Mouse (Mus musculus): Measurements from ENCODE around the gene Ccdc57. TPM values are rescaled to one million over a fixed set of nuclear protein-coding genes. Genes with fewer than 3 reads are reported as not detected.
A peak's percentile ranks its signal among the peaks of the same experiment; 100 is the strongest.

Ccdc57 gene
- polyA plus RNA-seq, 1 experiment from 2014 or later: 1.6 TPM

GRCm38 (mm10) chr11:120853158-120853557 lies 79.5 kb downstream of the Ccdc57 start:
- H3K4me3 ChIP-seq (ENCODE audit: low read depth, low read length): no peak overlapping the region
- H3K4me1 ChIP-seq (ENCODE audit: control insufficient read depth, low read depth, low read length): peaks cover 26% of the 10 kb centered on the region
- no peak overlapping the region for H3K9ac ChIP-seq (ENCODE audit: low read depth, low read length)
- no peaks in the 10 kb centered on the region for H3K27me3 ChIP-seq (ENCODE audit: control insufficient read depth, insufficient read depth, low read depth, low read length)
- no peaks in the 10 kb centered on the region for H3K36me3 ChIP-seq (ENCODE audit: control insufficient read depth, insufficient read depth)
- H3K9me3 ChIP-seq (replicated peaks; ENCODE audit: control insufficient read depth, low read length): no peaks in the 10 kb centered on the region
- WGBS (ENCODE audit: insufficient replicate concordance): 96% methylated on average over 4 of the region's 4 CpGs
- ATAC-seq (ENCODE audit: low read depth): no peak
- H3K27ac ChIP-seq (ENCODE audit: low read length): no peak overlapping the region
- H3K4me2 ChIP-seq (ENCODE audit: low read depth, low read length): no peak overlapping the region

DNA sequence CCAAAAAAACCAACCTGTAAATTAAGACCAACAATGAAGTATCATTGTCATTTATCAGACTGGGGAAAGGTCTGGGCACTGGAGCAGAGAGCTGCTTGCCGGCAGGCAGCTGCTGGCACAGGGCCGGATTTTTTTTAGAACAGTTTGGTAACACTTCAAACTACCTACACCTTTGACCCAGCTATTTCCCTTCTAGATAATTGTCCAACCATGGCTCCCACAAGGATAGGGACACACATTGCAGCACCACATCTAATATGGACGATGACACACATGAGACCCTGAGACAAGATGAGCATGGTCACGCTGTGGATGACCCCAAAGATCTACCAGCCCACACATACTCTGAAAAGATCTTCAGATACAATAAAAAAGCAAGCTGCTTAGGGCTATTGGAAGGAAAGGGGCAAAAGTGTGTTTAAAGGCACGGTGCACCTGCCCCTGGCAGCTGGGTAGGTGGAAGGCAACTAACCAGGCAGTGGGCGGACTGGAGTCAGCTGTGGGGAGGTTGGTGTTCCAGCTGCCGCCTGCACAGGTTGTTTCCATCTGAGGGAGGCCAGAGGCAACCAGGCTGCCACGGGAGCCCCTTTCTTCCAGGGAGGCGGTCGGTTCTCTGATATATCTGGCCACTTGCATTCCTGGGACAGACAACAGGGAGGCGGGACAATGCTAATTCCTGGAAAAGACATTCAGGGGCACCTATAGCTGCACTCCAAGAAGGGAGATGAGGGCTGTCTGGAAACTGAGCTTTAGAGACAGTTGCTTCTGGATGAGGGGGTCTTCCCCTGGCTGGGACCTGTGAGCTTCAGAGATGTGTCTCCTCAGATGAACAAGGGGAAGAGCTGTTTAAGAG lies 80.4 kb downstream of the Ccdc57 start:
- WGBS (ENCODE audit: insufficient replicate concordance): 67% methylated on average over 11 of the region's 11 CpGs
- H3K27me3 ChIP-seq (ENCODE audit: control insufficient read depth, insufficient read depth, low read depth, low read length): no peaks in the 10 kb centered on the region
- H3K4me3 ChIP-seq (ENCODE audit: low read depth, low read length): no peak overlapping the region
- no peak overlapping the region for H3K4me2 ChIP-seq (ENCODE audit: low read depth, low read length)
- ATAC-seq (ENCODE audit: low read depth): peak; percentile 55
- H3K4me1 ChIP-seq (ENCODE audit: control insufficient read depth, low read depth, low read length): peaks cover 26% of the 10 kb centered on the region
- no peaks in the 10 kb centered on the region for H3K9me3 ChIP-seq (replicated peaks; ENCODE audit: control insufficient read depth, low read length)
- H3K9ac ChIP-seq (ENCODE audit: low read depth, low read length): no peak overlapping the region
- no peaks in the 10 kb centered on the region for H3K36me3 ChIP-seq (ENCODE audit: control insufficient read depth, insufficient read depth)
- H3K27ac ChIP-seq (ENCODE audit: low read length): no peak overlapping the region

DNA sequence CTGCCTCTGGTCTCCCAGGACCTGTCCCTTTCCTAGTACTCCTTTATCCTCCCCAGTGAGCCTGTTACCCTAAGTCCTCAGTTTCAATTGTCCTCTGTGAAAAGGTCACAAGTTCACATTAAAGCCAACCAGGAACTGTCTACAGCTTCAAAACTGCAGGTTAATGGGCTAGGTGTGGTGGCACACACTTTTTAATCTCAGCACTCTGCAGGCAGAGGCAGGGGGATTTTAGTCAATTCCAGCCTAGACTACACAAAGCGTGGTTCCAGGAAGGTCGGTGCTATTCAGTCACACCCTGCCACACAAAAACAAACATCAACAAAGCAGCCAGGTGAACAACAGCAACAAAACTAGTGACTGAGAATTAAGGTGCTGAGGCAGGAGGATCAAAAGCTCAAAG lies 81.1 kb downstream of the Ccdc57 start:
- no peak overlapping the region for H3K9ac ChIP-seq (ENCODE audit: low read depth, low read length)
- no peaks in the 10 kb centered on the region for H3K27me3 ChIP-seq (ENCODE audit: control insufficient read depth, insufficient read depth, low read depth, low read length)
- no peak overlapping the region for H3K4me2 ChIP-seq (ENCODE audit: low read depth, low read length)
- 65% methylated on average over 2 of the region's 2 CpGs for WGBS (ENCODE audit: insufficient replicate concordance)
- no peak for ATAC-seq (ENCODE audit: low read depth)
- no peak overlapping the region for H3K4me3 ChIP-seq (ENCODE audit: low read depth, low read length)
- H3K9me3 ChIP-seq (replicated peaks; ENCODE audit: control insufficient read depth, low read length): no peaks in the 10 kb centered on the region
- no peaks in the 10 kb centered on the region for H3K36me3 ChIP-seq (ENCODE audit: control insufficient read depth, insufficient read depth)
- peaks cover 26% of the 10 kb centered on the region for H3K4me1 ChIP-seq (ENCODE audit: control insufficient read depth, low read depth, low read length)
- no peak overlapping the region for H3K27ac ChIP-seq (ENCODE audit: low read length)

DNA sequence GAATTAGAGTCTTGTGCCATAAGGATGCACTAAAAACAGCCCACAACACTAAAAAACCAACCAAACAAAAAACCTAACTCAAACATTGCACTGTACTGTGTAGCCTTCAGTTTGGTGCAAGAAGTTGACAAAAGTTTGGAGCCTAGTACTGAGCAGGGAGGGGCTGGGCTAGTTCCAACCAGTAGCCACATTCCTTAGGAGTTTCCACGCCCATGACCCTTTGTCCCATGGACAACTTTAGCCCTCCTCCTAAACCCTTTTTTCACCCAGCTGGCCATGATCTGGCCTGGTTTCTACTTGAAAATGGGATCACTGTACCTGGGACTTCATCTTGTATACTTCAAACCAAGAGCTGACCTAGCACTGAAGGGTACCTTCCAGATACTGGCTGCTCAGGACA lies 81.5 kb downstream of the Ccdc57 start:
- no peak overlapping the region for H3K27ac ChIP-seq (ENCODE audit: low read length)
- H3K9ac ChIP-seq (ENCODE audit: low read depth, low read length): peak overlapping the region; percentile 18; the same call in 1 of the 2 replicates
- no peak for ATAC-seq (ENCODE audit: low read depth)

GRCm38 (mm10) chr11:120850331-120851030 lies 82.2 kb downstream of the Ccdc57 start:
- ATAC-seq (ENCODE audit: low read depth): peak; percentile 57
- Histone ChIP-seq H3K9me3 (replicated peaks; ENCODE audit: control insufficient read depth, low read length) (no peaks in the 10 kb centered on the region), H3K27ac (ENCODE audit: low read length) (no peak overlapping the region), H3K36me3 (ENCODE audit: control insufficient read depth, insufficient read depth) (no peaks in the 10 kb centered on the region), H3K4me1 (ENCODE audit: control insufficient read depth, low read depth, low read length) (peaks cover 21% of the 10 kb centered on the region), H3K27me3 (ENCODE audit: control insufficient read depth, insufficient read depth, low read depth, low read length) (no peaks in the 10 kb centered on the region), H3K9ac (ENCODE audit: low read depth, low read length) (no peak overlapping the region), H3K4me3 (ENCODE audit: low read depth, low read length) (no peak overlapping the region), H3K4me2 (ENCODE audit: low read depth, low read length) (no peak overlapping the region)
- WGBS (ENCODE audit: insufficient replicate concordance): 37% methylated on average over 2 of the region's 2 CpGs

More for the DNA sequence above, 81.5 kb downstream of the Ccdc57 start:
- Histone ChIP-seq H3K4me3 (ENCODE audit: low read depth, low read length) (no peak overlapping the region), H3K9me3 (replicated peaks; ENCODE audit: control insufficient read depth, low read length) (no peaks in the 10 kb centered on the region), H3K4me1 (ENCODE audit: control insufficient read depth, low read depth, low read length) (peaks cover 23% of the 10 kb centered on the region), H3K4me2 (ENCODE audit: low read depth, low read length) (no peak overlapping the region), H3K27me3 (ENCODE audit: control insufficient read depth, insufficient read depth, low read depth, low read length) (no peaks in the 10 kb centered on the region), H3K36me3 (ENCODE audit: control insufficient read depth, insufficient read depth) (no peaks in the 10 kb centered on the region)
- WGBS (ENCODE audit: insufficient replicate concordance): 50% methylated on average over 1 of the region's 1 CpGs

DNA sequence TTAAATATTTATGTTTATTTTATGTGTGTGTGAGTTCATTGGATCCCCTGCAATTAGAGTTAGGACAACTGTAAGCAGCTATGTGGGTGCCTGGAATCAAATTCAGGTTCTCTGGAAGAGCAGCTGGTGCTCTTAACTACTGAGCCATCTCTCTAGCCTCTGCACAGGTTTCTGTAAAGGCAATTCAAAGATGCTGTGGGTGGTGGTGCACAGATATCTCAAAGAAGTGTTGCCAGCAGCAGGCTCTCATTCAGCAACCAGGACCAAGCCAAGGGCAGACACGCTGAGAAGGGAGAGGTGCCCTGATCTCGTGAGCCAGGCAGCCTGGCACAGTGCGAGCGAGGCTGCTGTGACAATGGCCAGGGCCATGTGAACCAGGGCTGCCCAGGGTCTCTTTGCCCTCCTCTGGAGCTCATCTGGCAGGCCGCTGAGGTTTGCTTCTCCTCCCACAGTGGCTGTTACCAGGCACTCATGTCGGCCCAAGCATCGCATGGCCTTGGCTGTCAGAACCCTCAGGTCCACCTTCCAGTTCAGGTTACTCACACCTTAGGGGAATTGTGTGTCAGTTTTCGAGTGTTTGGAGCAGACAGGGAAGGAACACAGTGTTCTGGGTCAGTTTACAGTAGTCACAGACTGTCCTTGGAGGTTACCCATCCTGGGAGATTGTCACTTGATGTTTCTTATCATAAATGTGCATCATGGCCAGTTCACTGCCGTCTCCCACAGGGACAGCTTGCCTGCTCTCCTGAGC lies 85.8 kb downstream of the Ccdc57 start:
- 76% methylated on average over 9 of the region's 9 CpGs for WGBS (ENCODE audit: insufficient replicate concordance)

DNA sequence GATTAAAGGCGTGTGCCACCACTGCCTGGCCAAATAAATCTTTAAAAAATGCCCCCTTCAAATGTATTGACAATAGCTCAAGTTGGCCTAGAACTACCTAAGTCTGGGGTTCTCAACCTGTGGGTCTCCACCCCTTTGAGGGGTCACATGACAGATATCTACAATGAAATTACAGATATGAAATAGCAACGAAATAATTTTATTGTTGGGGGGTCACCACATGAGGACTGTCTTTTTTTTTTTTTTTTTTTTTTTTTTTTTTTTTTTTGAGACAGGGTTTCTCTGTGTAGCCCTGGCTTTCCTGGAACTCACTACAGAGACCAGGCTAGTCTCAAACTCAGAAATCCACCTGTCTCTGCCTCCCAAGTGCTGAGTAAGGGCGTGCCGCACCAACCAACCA lies 88.3 kb downstream of the Ccdc57 start:
- no peak overlapping the region for H3K9ac ChIP-seq (ENCODE audit: low read depth, low read length)
- peaks cover 3% of the 10 kb centered on the region; the same call in 1 of the 2 replicates for H3K4me1 ChIP-seq (ENCODE audit: control insufficient read depth, low read depth, low read length)
- no peaks in the 10 kb centered on the region for H3K27me3 ChIP-seq (ENCODE audit: control insufficient read depth, insufficient read depth, low read depth, low read length)
- WGBS (ENCODE audit: insufficient replicate concordance): 76% methylated on average over 4 of the region's 4 CpGs
- no peak for ATAC-seq (ENCODE audit: low read depth)
- H3K36me3 ChIP-seq (ENCODE audit: control insufficient read depth, insufficient read depth): no peaks in the 10 kb centered on the region
- H3K27ac ChIP-seq (ENCODE audit: low read length): no peak overlapping the region
- H3K4me2 ChIP-seq (ENCODE audit: low read depth, low read length): no peak overlapping the region
- H3K9me3 ChIP-seq (replicated peaks; ENCODE audit: control insufficient read depth, low read length): no peaks in the 10 kb centered on the region
- H3K4me3 ChIP-seq (ENCODE audit: low read depth, low read length): no peak overlapping the region

More for the DNA sequence above, 85.8 kb downstream of the Ccdc57 start:
- no peaks in the 10 kb centered on the region for H3K36me3 ChIP-seq (ENCODE audit: control insufficient read depth, insufficient read depth)
- H3K4me2 ChIP-seq (ENCODE audit: low read depth, low read length): no peak overlapping the region
- no peak overlapping the region for H3K27ac ChIP-seq (ENCODE audit: low read length)
- no peak overlapping the region for H3K4me3 ChIP-seq (ENCODE audit: low read depth, low read length)
- no peak for ATAC-seq (ENCODE audit: low read depth)
- H3K27me3 ChIP-seq (ENCODE audit: control insufficient read depth, insufficient read depth, low read depth, low read length): no peaks in the 10 kb centered on the region
- H3K9me3 ChIP-seq (replicated peaks; ENCODE audit: control insufficient read depth, low read length): no peaks in the 10 kb centered on the region
- H3K9ac ChIP-seq (ENCODE audit: low read depth, low read length): no peak overlapping the region
- H3K4me1 ChIP-seq (ENCODE audit: control insufficient read depth, low read depth, low read length): peaks cover 13% of the 10 kb centered on the region

GRCm38 (mm10) chr11:120833555-120834280 lies 99.0 kb downstream of the Ccdc57 start:
- 51% methylated on average over 8 of the region's 8 CpGs for WGBS (ENCODE audit: insufficient replicate concordance)
- H3K4me1 ChIP-seq (ENCODE audit: control insufficient read depth, low read depth, low read length): peaks cover 11% of the 10 kb centered on the region
- peak overlapping the region; percentile 31 for H3K27ac ChIP-seq (ENCODE audit: low read length)
- H3K27me3 ChIP-seq (ENCODE audit: control insufficient read depth, insufficient read depth, low read depth, low read length): no peaks in the 10 kb centered on the region
- H3K4me2 ChIP-seq (ENCODE audit: low read depth, low read length): no peak overlapping the region
- H3K9me3 ChIP-seq (replicated peaks; ENCODE audit: control insufficient read depth, low read length): no peaks in the 10 kb centered on the region
- no peak overlapping the region for H3K4me3 ChIP-seq (ENCODE audit: low read depth, low read length)
- H3K9ac ChIP-seq (ENCODE audit: low read depth, low read length): no peak overlapping the region
- no peaks in the 10 kb centered on the region for H3K36me3 ChIP-seq (ENCODE audit: control insufficient read depth, insufficient read depth)
- ATAC-seq (ENCODE audit: low read depth): peak; percentile 47

All from liver, embryonic 16.5 days (tissue).